Mouse (Mus musculus) kidney, postnatal 0 days (tissue): ENCODE measurements at regions not wholly inside any gene's neighbourhood (a gene's known extent, or its start where the extent isn't known, plus 50 kb on each side); places are given as distances from the start of the nearest gene placed in this dataset.
A peak's percentile ranks its signal among the peaks of the same experiment; 100 is the strongest.

ENCODE experiments used
- ATAC-seq: fragments of 200-750 bp; cut with Nextera tagmentation; replicated peaks from 2 replicates; pipeline ENCODE4 v1.8.0; 2017; ENCODE audit warnings: low read depth, moderate number of reproducible peaks, moderate TSS enrichment, moderate library complexity; ENCODE audit not compliant: low FRiP score
- DNase-seq: peaks from one replicate; pipeline ENCODE4 v3.0.0-alpha.2; 2016; ENCODE audit warnings: low spot score
- H3K27ac ChIP-seq: fragments of 300-500 bp; sonication (generic); 2 replicates; pipeline ENCODE4 v1.5.1; 2014; ENCODE audit warnings: mild to moderate bottlenecking
- H3K27me3 ChIP-seq: fragments of 300-500 bp; sonication (generic); 2 replicates; pipeline ENCODE4 v1.6.1; 2014; ENCODE audit warnings: low read length, mixed read lengths; ENCODE audit not compliant: insufficient read depth
- H3K36me3 ChIP-seq: fragments of 300-500 bp; sonication (generic); 2 replicates; pipeline ENCODE4 v1.6.1; 2014; ENCODE audit warnings: low read length, mixed read lengths; ENCODE audit not compliant: insufficient read depth
- H3K4me1 ChIP-seq: fragments of 300-500 bp; sonication (generic); replicated peaks from 2 replicates; pipeline ENCODE4 v1.6.1; 2014; ENCODE audit warnings: antibody characterized with exemption, low read length, mixed read lengths; ENCODE audit not compliant: insufficient read depth
- H3K4me2 ChIP-seq: fragments of 300-500 bp; sonication (generic); 2 replicates; pipeline ENCODE4 v1.6.1; 2014; ENCODE audit warnings: mild to moderate bottlenecking, low read length, moderate library complexity, mixed read lengths
- H3K4me3 ChIP-seq: fragments of 300-500 bp; sonication (generic); replicated peaks from 2 replicates; pipeline ENCODE4 v1.5.1; 2014; ENCODE audit warnings: low read depth, low read length
- H3K9ac ChIP-seq: fragments of 300-500 bp; sonication (generic); 2 replicates; pipeline ENCODE4 v1.6.1; 2014; ENCODE audit warnings: low read depth, low read length
- H3K9me3 ChIP-seq: fragments of 300-500 bp; sonication (generic); replicated peaks from 2 replicates; pipeline ENCODE4 v1.6.1; 2016; ENCODE audit warnings: low read length, inconsistent platforms, mixed read lengths
- CTCF ChIP-seq: IDR thresholded peaks from 2 replicates; pipeline ENCODE4 v1.5.1; 2016; ENCODE audit warnings: antibody characterized with exemption, low read depth, mild to moderate bottlenecking, moderate library complexity
- WGBS: fragments of 180-500 bp; shearing (Covaris S2); extraction: QIAGEN DNeasy Blood & Tissue Kit; methylation state at CpG from one replicate; pipeline ENCODE4 v1.1.7; 2014; 5-methylcytosine and 5-hydroxymethylcytosine counted together

DNA sequence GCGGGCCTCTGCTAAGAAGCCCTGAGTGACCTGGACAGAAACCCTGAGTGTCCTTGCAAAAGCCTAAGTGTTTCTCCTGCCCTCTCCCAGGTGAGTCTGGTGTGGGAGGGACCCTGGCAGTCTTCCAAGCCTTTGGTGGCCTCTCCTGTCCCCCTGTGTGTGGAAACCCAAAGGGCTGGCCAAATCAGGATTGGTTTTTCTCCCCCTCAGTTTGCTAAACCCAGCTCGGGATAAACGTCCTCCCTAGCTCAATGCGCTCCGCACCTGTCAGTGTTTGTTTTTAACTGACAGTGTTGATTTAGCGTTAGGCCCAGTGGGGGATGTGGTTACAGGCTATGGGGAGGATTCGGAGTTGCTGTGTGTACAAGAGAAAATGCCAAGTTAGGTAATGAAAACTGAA is 140.9 kb upstream of the Dyrk2 start:
- Histone ChIP-seq H3K27me3 (no peaks in the 10 kb centered on the region), H3K4me1 (no peaks in the 10 kb centered on the region; the same call in 1 of the 2 replicates), H3K27ac (no peak overlapping the region), H3K9ac (no peak overlapping the region), H3K4me2 (no peak overlapping the region), H3K4me3 (no peak overlapping the region), H3K9me3 (no peaks in the 10 kb centered on the region), H3K36me3 (no peaks in the 10 kb centered on the region)
- ATAC-seq: no peak
- no peak for TF ChIP-seq CTCF
- DNase-seq: no peak
- WGBS: 14% methylated on average over 7 of the region's 7 CpGs

DNA sequence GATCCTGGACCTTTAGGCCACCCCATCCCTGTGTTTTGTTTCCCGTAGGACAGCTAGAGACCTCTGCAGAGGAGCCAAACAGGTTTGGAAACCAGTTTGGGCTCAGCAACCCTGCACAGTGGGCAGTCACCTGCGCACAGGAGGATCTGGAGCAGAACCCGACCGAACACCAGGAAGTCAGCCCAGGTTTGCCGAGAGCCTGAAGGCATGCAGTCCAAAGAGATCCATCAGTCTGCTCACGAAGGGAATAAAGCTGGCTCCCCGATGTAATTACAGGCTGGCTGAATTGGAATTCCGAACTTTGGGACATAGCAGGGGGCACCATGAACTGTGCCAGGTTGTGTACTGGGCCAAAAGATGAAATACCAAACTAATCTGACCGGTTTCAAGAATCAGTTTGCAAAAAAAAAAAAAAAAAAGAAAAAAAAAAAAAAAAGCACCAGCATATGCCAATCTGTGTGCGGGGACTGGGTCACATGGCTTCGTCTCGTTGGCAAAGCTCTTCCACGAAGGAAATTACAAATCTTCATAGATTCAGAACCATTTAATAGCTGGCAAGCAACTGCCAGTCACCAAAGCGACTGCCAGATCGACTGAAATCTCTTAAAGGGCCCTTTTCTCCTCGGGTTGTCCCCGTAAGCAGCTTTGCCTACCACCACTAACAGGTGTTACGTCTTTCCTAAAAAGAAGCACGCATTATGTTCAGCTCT is 137.0 kb upstream of the Dyrk2 start:
- Histone ChIP-seq H3K4me2 (no peak overlapping the region), H3K27me3 (no peaks in the 10 kb centered on the region)
- WGBS: 78% methylated on average over 19 of the region's 19 CpGs

DNA sequence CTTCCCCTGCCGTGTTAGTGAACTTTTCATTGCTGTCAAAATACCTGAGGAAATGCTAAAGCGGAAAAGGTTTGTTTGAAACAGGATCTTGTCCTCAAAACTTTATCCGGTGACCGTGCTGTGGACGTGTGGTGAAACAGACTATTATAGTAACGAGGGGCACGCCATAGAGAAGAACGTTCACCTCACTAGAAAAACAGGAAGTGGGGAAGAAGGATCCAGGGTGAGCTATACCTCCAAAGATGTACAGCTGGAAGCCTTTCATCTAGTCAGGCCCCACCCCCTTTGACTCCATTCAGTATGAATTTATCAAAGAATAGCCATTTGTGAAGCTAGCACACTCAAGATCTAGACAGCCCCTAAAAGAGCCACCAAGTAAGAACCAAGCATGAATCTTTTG is 135.5 kb upstream of the Dyrk2 start:
- no peaks in the 10 kb centered on the region for H3K27me3 ChIP-seq
- TF ChIP-seq CTCF: no peak
- 72% methylated on average over 8 of the region's 8 CpGs for WGBS
- no peaks in the 10 kb centered on the region for H3K9me3 ChIP-seq
- no peak overlapping the region for H3K4me3 ChIP-seq
- H3K4me2 ChIP-seq: no peak overlapping the region
- no peak for DNase-seq
- H3K4me1 ChIP-seq: no peaks in the 10 kb centered on the region
- no peak overlapping the region for H3K27ac ChIP-seq
- no peak for ATAC-seq
- no peak overlapping the region for H3K9ac ChIP-seq
- H3K36me3 ChIP-seq: no peaks in the 10 kb centered on the region

More for the DNA sequence above, 137.0 kb upstream of the Dyrk2 start:
- Histone ChIP-seq H3K9ac (no peak overlapping the region), H3K9me3 (no peaks in the 10 kb centered on the region), H3K4me1 (no peaks in the 10 kb centered on the region), H3K36me3 (no peaks in the 10 kb centered on the region), H3K4me3 (no peak overlapping the region), H3K27ac (no peak overlapping the region; the same call in 1 of the 2 replicates)
- no peak for TF ChIP-seq CTCF
- ATAC-seq (no peak; the same call in 1 of the 2 replicates), DNase-seq (no peak)

DNA sequence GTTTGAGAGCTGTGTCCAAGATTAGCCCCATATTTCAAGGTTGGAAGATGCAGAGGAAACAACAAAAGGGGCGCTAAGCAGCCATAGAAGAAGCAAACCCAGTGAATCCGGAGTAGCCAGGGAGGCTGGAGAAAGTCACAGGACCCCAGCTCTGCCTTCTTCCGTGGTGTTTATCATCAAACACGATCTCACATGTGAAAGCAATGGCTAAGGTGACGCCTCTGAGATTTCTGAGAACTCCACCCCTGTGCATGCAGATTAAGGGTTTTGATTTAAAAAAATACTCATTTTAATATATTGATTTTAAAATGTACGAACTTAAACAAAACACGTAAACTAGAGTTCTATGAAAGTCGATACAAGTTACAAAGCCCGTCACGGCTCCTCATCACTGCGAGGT is 134.4 kb upstream of the Dyrk2 start:
- 85% methylated on average over 11 of the region's 11 CpGs for WGBS
- DNase-seq (no peak), ATAC-seq (no peak)
- H3K27ac ChIP-seq: no peak overlapping the region
- no peak overlapping the region for H3K4me2 ChIP-seq
- TF ChIP-seq CTCF: no peak
- no peaks in the 10 kb centered on the region for H3K27me3 ChIP-seq
- H3K9ac ChIP-seq: no peak overlapping the region
- H3K4me3 ChIP-seq: no peak overlapping the region
- no peaks in the 10 kb centered on the region for H3K9me3 ChIP-seq
- H3K4me1 ChIP-seq: no peaks in the 10 kb centered on the region
- no peaks in the 10 kb centered on the region for H3K36me3 ChIP-seq

DNA sequence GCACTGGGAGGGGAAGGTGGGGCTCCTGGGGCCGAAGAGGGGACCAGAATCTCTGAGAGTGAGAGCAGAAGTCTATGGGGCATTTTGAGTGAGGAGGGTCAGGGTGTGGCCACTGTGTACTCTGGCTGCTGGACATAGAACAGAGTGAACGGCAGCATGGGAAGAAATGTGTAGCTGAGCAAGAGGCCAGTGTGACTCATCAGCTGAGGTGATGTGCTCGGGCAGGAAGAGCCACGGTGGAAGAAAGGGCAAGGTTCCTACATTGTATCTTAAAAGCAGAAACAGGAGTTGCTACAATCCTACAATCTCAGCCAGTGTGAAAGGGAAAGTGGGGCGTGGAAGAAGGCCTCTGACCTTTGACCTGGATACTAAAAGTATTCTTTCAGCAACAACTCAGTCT is 133.8 kb upstream of the Dyrk2 start:
- DNase-seq (peak; percentile 9), ATAC-seq (no peak)
- no peak overlapping the region for H3K27ac ChIP-seq
- H3K4me2 ChIP-seq: no peak overlapping the region
- no peak overlapping the region for H3K4me3 ChIP-seq
- 54% methylated on average over 5 of the region's 5 CpGs for WGBS
- H3K9me3 ChIP-seq: no peaks in the 10 kb centered on the region
- H3K9ac ChIP-seq: no peak overlapping the region
- H3K4me1 ChIP-seq: no peaks in the 10 kb centered on the region
- TF ChIP-seq CTCF: no peak
- H3K27me3 ChIP-seq: no peaks in the 10 kb centered on the region
- no peaks in the 10 kb centered on the region for H3K36me3 ChIP-seq

DNA sequence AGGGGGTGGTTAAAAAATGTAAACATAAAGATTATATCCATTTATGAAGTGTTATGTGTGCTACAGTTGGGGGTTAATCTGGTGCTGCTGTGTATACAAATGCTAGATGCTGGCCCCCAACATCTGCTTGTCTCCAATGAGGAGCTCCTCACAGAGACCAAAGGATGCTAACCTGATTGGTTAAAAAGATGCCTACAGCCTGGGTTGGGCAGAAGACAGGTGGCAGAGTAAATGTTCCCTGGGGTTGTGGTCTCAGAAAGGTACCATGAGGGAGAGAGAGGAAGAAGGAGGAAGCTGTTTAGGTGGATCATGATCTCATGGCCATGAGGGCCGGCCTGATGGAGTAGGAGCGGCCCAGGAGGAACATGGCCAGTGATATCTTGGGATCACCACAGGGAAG is 133.0 kb upstream of the Dyrk2 start:
- Histone ChIP-seq H3K9ac (no peak overlapping the region), H3K36me3 (no peaks in the 10 kb centered on the region), H3K4me2 (no peak overlapping the region), H3K27me3 (no peaks in the 10 kb centered on the region), H3K9me3 (no peaks in the 10 kb centered on the region), H3K4me1 (no peaks in the 10 kb centered on the region), H3K4me3 (no peak overlapping the region), H3K27ac (no peak overlapping the region)
- no peak for ATAC-seq
- TF ChIP-seq CTCF: no peak
- no peak for DNase-seq
- WGBS: 92% methylated on average over 2 of the region's 2 CpGs

DNA sequence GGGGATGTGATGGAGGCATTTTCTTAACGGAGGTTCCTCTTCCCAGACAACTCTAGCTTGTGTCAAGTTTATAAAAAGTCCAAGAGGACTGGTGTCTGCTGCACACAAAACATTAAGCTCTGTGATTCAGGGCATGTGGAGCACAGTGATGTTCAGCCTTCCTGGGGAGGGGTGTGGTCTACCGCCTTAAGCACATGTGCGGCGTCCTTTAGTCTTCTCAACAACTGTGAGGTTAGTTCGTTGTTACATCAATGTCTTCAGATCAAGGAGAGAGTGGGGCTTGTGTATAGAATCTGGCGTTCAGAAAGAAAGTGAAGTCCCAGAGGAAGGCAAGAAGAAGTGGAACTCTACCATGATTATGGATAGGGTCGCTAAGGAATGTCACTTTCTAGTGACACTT is 131.9 kb upstream of the Dyrk2 start:
- ATAC-seq (no peak), DNase-seq (no peak)
- no peaks in the 10 kb centered on the region for H3K27me3 ChIP-seq
- H3K36me3 ChIP-seq: no peaks in the 10 kb centered on the region
- WGBS: 92% methylated on average over 7 of the region's 7 CpGs
- no peak overlapping the region for H3K4me2 ChIP-seq
- no peaks in the 10 kb centered on the region for H3K4me1 ChIP-seq
- no peak overlapping the region for H3K4me3 ChIP-seq
- TF ChIP-seq CTCF: no peak
- no peak overlapping the region for H3K27ac ChIP-seq
- H3K9me3 ChIP-seq: no peaks in the 10 kb centered on the region
- no peak overlapping the region for H3K9ac ChIP-seq
